Mouse (Mus musculus) liver, embryonic 13.5 days (tissue): Measurements from ENCODE around the gene Slc2a1. TPM values are rescaled to one million over a fixed set of nuclear protein-coding genes. Genes with fewer than 3 reads are reported as not detected.
A peak's percentile ranks its signal among the peaks of the same experiment; 100 is the strongest.

Source experiments
- ATAC-seq: fragments of 200-750 bp; cut with Nextera tagmentation; 2 replicates; pipeline ENCODE4 v1.8.0; 2017; ENCODE audit warnings: low read depth, mild to moderate bottlenecking, moderate number of reproducible peaks, moderate library complexity
- DNase-seq: peaks from one replicate; pipeline ENCODE4 v3.0.0; 2022
- H3K27ac ChIP-seq: fragments of 300-500 bp; sonication (generic); 2 replicates; pipeline ENCODE4 v1.5.1; 2015; ENCODE audit warnings: moderate library complexity, mild to moderate bottlenecking, inconsistent platforms
- H3K27me3 ChIP-seq: fragments of 300-500 bp; sonication (generic); 2 replicates; pipeline ENCODE4 v1.6.1; 2015; ENCODE audit warnings: mild to moderate bottlenecking, inconsistent platforms
- H3K36me3 ChIP-seq: fragments of 300-500 bp; sonication (generic); 2 replicates; pipeline ENCODE4 v1.6.1; 2015; ENCODE audit warnings: mild to moderate bottlenecking, inconsistent platforms
- H3K4me1 ChIP-seq: fragments of 300-500 bp; sonication (generic); replicated peaks from 2 replicates; pipeline ENCODE4 v1.6.1; 2015; ENCODE audit warnings: inconsistent platforms
- H3K4me2 ChIP-seq: fragments of 300-500 bp; sonication (generic); 2 replicates; pipeline ENCODE4 v1.6.1; 2015; ENCODE audit warnings: inconsistent platforms, mild to moderate bottlenecking, moderate library complexity
- H3K4me3 ChIP-seq: fragments of 300-500 bp; sonication (generic); replicated peaks from 2 replicates; pipeline ENCODE4 v1.5.1; 2015; ENCODE audit warnings: mild to moderate bottlenecking, inconsistent platforms
- H3K9ac ChIP-seq: fragments of 300-500 bp; sonication (generic); 2 replicates; pipeline ENCODE4 v1.6.1; 2015; ENCODE audit warnings: mild to moderate bottlenecking, inconsistent platforms
- H3K9me3 ChIP-seq: fragments of 300-500 bp; sonication (generic); replicated peaks from 2 replicates; pipeline ENCODE4 v1.6.1; 2016; ENCODE audit warnings: inconsistent platforms
- WGBS: fragments of 180-500 bp; shearing (Covaris S2); methylation state at CpG from one replicate; pipeline ENCODE4 v1.1.7; 2015; ENCODE audit not compliant: insufficient replicate concordance; 5-methylcytosine and 5-hydroxymethylcytosine counted together
- polyA plus RNA-seq: library from polyadenylated mRNA; unstranded; fragments of >200 nt; fragmentation: Nextera tagmentation; extraction: Ambion mirVana; gene quantifications from 2 replicates; pipeline ENCODE4 v1.2.1, GENCODE M21; 2015

Gene Slc2a1
- polyA plus RNA-seq, result 272 and 303 TPM in 2 replicates

DNA sequence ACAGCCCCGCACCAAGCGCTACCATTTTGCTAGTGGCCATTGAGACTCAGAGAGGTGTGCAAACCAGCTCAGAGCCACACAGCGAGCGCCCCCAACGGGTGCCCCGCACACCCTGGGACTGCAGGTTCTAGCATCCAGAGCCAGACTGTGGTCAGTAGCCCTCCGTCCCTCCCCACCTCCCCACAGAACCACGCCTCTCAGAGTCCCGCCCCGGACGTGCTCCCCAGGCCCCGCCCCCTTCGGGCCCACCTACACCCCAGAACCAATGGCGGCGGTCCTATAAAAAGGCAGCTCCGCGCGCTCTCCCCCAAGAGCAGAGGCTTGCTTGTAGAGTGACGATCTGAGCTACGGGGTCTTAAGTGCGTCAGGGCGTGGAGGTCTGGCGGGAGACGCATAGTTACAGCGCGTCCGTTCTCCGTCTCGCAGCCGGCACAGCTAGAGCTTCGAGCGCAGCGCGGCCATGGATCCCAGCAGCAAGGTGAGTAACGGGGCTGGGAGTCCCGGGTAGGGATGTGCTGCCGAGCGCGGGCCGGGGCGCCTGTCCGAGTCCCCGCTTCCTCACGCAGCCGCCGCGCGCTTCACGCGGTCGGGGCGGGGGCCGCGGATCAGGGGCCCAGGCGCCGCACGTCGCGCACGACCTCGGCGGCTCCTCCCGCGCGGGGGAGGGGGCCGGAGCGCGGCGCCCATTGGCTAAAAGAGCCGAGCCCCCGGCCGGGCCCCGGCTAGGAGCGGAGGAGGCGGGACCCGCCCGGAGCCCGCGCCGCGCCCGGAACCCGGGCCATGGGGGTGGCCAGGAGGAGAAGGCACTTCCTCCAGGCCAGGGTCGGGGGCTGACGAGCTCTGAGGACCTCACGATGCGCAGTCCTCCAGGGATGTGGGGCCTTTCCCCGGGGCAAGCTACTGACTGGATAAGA, at the start of gene Slc2a1:
TSS of gene Slc2a1 (plus strand) at position 217 of the 914 bp plus-strand sequence.
- ATAC-seq, result peak; percentile 88
- WGBS, result under 1% methylated on average over 80 of the region's 88 CpGs
- Histone ChIP-seq H3K4me2 (peak within 1 kb of the TSS; percentile 69), H3K9me3 (no peaks in the 10 kb centered on the region), H3K4me3 (peak within 1 kb of the TSS; percentile 95), H3K9ac (peak within 1 kb of the TSS; percentile 97), H3K36me3 (peaks cover 40% of the 10 kb centered on the region), H3K27ac (peak within 1 kb of the TSS; percentile 95), H3K27me3 (peaks cover 5% of the 10 kb centered on the region; the same call in 1 of the 2 replicates), H3K4me1 (peaks cover 90% of the 10 kb centered on the region)
- peak; percentile 98 for DNase-seq

- Histone ChIP-seq H3K4me3 (no peak overlapping the region), H3K4me1 (peaks cover 18% of the 10 kb centered on the region), H3K36me3 (no peaks in the 10 kb centered on the region), H3K27ac (no peak overlapping the region), H3K27me3 (peaks cover 52% of the 10 kb centered on the region), H3K9ac (no peak overlapping the region), H3K4me2 (no peak overlapping the region), H3K9me3 (no peaks in the 10 kb centered on the region)
- ATAC-seq (no peak), DNase-seq (no peak)
- WGBS, result 76% methylated on average over 3 of the region's 3 CpGs
These were observed 41.7 kb upstream of the Slc2a1 start for GRCm38 (mm10) chr4:119066791-119067190.

DNA sequence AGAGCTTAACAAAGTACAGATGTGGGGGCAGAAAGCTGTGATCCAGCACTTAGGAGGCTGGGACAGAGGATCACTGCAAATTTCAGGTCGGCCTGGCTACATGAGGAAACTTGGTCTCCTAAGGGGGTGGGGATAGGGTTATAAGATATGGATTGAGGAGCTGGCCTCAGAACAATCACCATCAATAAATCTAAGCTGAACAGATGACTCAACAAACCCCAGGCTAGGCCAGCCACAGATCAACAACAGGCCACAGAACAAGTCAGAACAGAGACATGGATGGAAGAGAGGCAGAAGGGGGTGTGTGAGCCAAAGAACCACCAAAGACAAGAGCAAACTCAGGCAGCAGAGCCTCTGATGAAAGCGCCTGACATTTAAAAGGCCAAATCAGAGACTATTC, 41.3 kb upstream of the Slc2a1 start:
- no peak overlapping the region for H3K4me2 ChIP-seq
- H3K4me3 ChIP-seq, result no peak overlapping the region
- 62% methylated on average over 2 of the region's 2 CpGs for whole genome bisulfite sequencing
- no peak overlapping the region for H3K9ac ChIP-seq
- H3K36me3 ChIP-seq, result no peaks in the 10 kb centered on the region
- H3K9me3 ChIP-seq, result no peaks in the 10 kb centered on the region
- H3K4me1 ChIP-seq, result peaks cover 22% of the 10 kb centered on the region
- ATAC-seq (no peak), DNase-seq (no peak)
- H3K27ac ChIP-seq, result no peak overlapping the region
- H3K27me3 ChIP-seq, result peaks cover 53% of the 10 kb centered on the region

- WGBS, result 33% methylated on average over 6 of the region's 6 CpGs
- Histone ChIP-seq H3K4me2 (no peak overlapping the region), H3K27me3 (peaks cover 57% of the 10 kb centered on the region), H3K4me1 (peaks cover 27% of the 10 kb centered on the region), H3K27ac (peak overlapping the region; percentile 24; the same call in 1 of the 2 replicates), H3K36me3 (no peaks in the 10 kb centered on the region), H3K4me3 (no peak overlapping the region), H3K9ac (0 out of 2 replicates have a peak overlapping the region, but pooled peaks have one; percentile 19), H3K9me3 (no peaks in the 10 kb centered on the region)
- DNase-seq, result no peak
- peak; percentile 82 for ATAC-seq
These were observed 39.6 kb upstream of the Slc2a1 start for GRCm38 (mm10) chr4:119068918-119069317.

- H3K27ac ChIP-seq, result no peak overlapping the region
- WGBS, result 67% methylated on average over 1 of the region's 1 CpGs
- no peak overlapping the region for H3K4me2 ChIP-seq
- H3K4me3 ChIP-seq, result no peak overlapping the region
- H3K4me1 ChIP-seq, result peaks cover 28% of the 10 kb centered on the region
- ATAC-seq, result no peak
- 0 out of 2 replicates have a peak overlapping the region, but pooled peaks have one; percentile 1 for H3K9ac ChIP-seq
- H3K36me3 ChIP-seq, result no peaks in the 10 kb centered on the region
- peaks cover 70% of the 10 kb centered on the region for H3K27me3 ChIP-seq
- no peaks in the 10 kb centered on the region for H3K9me3 ChIP-seq
- no peak for DNase-seq
These were observed 38.3 kb upstream of the Slc2a1 start for GRCm38 (mm10) chr4:119070181-119070580.

DNA sequence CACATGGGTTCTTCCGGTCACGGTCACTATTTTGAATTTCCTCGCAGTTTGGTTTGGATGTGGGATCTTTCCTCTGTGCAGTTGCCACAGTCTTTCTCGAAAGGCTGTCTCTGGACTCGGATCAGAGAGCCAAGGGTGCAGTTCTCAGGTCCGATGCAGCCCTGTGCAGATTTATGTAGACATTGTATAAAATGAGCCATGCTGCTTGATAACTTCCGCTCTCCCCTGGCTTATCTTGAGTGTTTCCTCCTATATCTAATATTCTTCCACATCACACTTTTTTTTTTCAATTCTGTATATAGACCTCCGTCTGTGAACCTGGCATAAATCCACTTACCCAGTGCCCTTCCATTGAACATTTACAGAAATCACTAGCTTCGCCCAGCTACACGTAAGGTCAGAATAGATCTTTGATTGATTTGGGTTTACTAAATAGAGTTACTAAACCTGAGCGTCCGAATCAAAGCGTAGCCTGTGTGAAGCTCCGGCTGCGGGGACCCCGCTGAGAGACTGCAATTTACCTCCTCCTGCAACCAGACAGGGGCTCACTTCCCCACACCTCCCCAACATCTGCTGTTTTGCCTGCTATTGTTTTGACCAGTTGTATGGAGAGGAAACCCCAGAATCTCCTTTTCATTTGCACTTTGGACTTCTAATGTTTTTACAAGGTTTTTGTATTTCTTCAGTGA, 37.4 kb upstream of the Slc2a1 start:
- H3K9ac ChIP-seq, result no peak overlapping the region
- ATAC-seq (no peak), DNase-seq (no peak)
- H3K9me3 ChIP-seq, result no peaks in the 10 kb centered on the region
- no peak overlapping the region for H3K27ac ChIP-seq
- no peak overlapping the region for H3K4me2 ChIP-seq
- peaks cover 37% of the 10 kb centered on the region for H3K4me1 ChIP-seq
- H3K36me3 ChIP-seq, result no peaks in the 10 kb centered on the region
- H3K27me3 ChIP-seq, result peaks cover 76% of the 10 kb centered on the region
- 58% methylated on average over 16 of the region's 16 CpGs for WGBS
- no peak overlapping the region for H3K4me3 ChIP-seq

DNA sequence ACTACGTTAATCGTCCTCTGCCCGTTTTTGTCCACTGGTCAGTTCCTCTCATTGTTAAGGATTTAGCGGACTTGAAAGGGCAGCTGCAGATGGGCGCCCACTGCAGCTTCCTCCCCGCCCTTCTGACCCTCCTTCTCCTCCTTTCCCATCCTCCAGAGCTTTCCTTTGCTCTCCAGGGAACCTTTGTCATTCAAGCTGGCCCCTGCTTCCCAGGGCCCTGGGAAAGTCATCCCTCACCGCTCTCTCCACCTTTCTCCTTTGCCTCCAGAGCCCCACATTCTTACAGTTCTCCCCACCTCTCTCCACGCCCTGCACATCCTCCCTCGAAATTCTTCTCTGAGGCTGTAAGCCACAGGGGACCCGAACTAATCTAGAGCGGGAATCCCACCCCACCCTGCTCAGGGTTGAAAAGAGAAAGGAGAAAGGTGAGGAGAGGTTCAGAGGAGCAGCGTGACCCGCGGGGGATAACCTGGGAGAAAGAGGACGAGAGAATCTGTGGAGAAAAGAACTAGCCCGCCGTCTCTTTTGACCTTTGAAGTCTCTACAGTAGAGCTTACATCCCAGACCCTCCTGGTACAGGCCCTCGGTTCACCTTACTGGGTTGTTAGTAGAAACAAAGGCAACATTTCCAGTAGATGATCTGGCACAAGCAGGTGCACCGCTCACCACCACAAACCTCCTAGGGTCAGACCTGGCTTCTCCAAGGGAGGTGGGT, 36.7 kb upstream of the Slc2a1 start:
- ATAC-seq, result no peak
- H3K36me3 ChIP-seq, result no peaks in the 10 kb centered on the region
- DNase-seq, result no peak
- 40% methylated on average over 19 of the region's 19 CpGs for WGBS
- peaks cover 44% of the 10 kb centered on the region for H3K4me1 ChIP-seq
- no peak overlapping the region for H3K4me2 ChIP-seq
- peaks cover 76% of the 10 kb centered on the region for H3K27me3 ChIP-seq
- H3K9ac ChIP-seq, result 0 out of 2 replicates have a peak overlapping the region, but pooled peaks have one; percentile 13
- no peaks in the 10 kb centered on the region for H3K9me3 ChIP-seq
- no peak overlapping the region for H3K27ac ChIP-seq
- H3K4me3 ChIP-seq, result no peak overlapping the region

- no peak overlapping the region for H3K27ac ChIP-seq
- H3K4me2 ChIP-seq, result no peak overlapping the region
- H3K9me3 ChIP-seq, result no peaks in the 10 kb centered on the region
- H3K4me3 ChIP-seq, result no peak overlapping the region
- no peak for DNase-seq
- no peaks in the 10 kb centered on the region for H3K36me3 ChIP-seq
- peaks cover 51% of the 10 kb centered on the region for H3K4me1 ChIP-seq
- no peak for ATAC-seq
- H3K27me3 ChIP-seq, result peaks cover 73% of the 10 kb centered on the region
- 57% methylated on average over 19 of the region's 19 CpGs for WGBS
- H3K9ac ChIP-seq, result no peak overlapping the region
These were observed 36.1 kb upstream of the Slc2a1 start for GRCm38 (mm10) chr4:119072363-119072940.

DNA sequence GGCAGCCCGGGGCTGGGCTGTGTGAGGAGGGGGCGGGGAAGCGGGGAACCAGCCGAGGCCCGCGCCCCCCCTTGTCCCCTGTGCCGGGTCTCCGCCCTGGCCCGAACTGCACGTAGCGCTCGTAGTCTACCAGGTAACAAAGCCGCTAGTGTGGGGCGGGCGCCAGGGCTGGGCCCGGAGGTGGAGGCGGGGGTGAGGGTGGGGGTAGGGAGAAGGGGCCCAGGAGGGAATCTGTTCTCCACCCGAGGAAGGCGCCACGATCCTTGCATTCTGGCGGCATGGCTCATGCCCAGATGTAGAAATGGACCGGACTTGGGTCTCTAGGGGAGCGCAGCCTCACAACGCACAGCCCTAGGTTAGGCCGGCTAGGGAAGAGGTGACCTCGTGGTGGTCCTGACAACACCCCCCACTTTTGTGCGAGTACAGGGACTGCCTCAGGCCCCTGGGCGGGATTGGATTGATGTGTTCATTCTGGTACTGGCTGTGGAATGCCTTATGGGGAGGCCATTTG, 35.5 kb upstream of the Slc2a1 start:
- Histone ChIP-seq H3K27me3 (peaks cover 67% of the 10 kb centered on the region), H3K27ac (no peak overlapping the region), H3K36me3 (no peaks in the 10 kb centered on the region), H3K9me3 (no peaks in the 10 kb centered on the region), H3K9ac (no peak overlapping the region), H3K4me1 (peaks cover 56% of the 10 kb centered on the region), H3K4me3 (no peak overlapping the region), H3K4me2 (no peak overlapping the region)
- WGBS, result 53% methylated on average over 28 of the region's 28 CpGs
- DNase-seq, result no peak
- ATAC-seq, result no peak

GRCm38 (mm10) chr4:119073626-119074025, 34.9 kb upstream of the Slc2a1 start:
- WGBS, result 56% methylated on average over 2 of the region's 2 CpGs
- H3K4me3 ChIP-seq, result no peak overlapping the region
- H3K27me3 ChIP-seq, result peaks cover 65% of the 10 kb centered on the region

More at GRCm38 (mm10) chr4:119073626-119074025, 34.9 kb upstream of the Slc2a1 start:
- H3K27ac ChIP-seq, result no peak overlapping the region
- H3K9ac ChIP-seq, result no peak overlapping the region
- H3K36me3 ChIP-seq, result no peaks in the 10 kb centered on the region
- H3K9me3 ChIP-seq, result no peaks in the 10 kb centered on the region
- H3K4me2 ChIP-seq, result no peak overlapping the region
- ATAC-seq (no peak), DNase-seq (no peak)
- H3K4me1 ChIP-seq, result peaks cover 62% of the 10 kb centered on the region
